Mouse (Mus musculus) MEL (cell line): ENCODE measurements around the gene Enkur. TPM values are rescaled to one million over a fixed set of nuclear protein-coding genes. Genes with fewer than 3 reads are reported as not detected.

ENCODE experiments used
- polyA plus RNA-seq, 2 experiments: library from polyadenylated mRNA; stranded (reverse) in 1 of 2; unstranded in 1 of 2; fragments of >175 nt in 1 of 2; fragments of >200 nt in 1 of 2; gene quantifications; 2 replicates each; pipeline versions ENCODE4 v1.2.1 to v1.2.4; 2012; ENCODE audit warnings: low replicate concordance in 2 of 2, low read depth in 1 of 2; ENCODE audit not compliant: insufficient read length in 2 of 2, insufficient read depth in 1 of 2, missing spikeins in 1 of 2
- total RNA-seq: library from RNA; depleted of rRNA; stranded (reverse); fragments of 300-350 nt; gene quantifications from 2 replicates; pipeline ENCODE4 v1.2.3, GENCODE M21; 2012; rRNA removed

The Enkur gene
- total and polyA plus RNA-seq, 3 experiments = not detected

Other genes starting within 250 kb of the Enkur start
- 12.4 and 12.8 TPM in 2 replicates for gene Arhgap21, start 236.5 kb downstream of the Enkur start, total RNA-seq
- 100 to 1,000 TPM in 1 of 2 experiments, 10 to 100 TPM in 1; 30.6 to 104 TPM for gene Arhgap21, start 236.5 kb downstream of the Enkur start, polyA plus RNA-seq
- gene Thnsl1, start 359 bp upstream of the Enkur start, total RNA-seq = 1.0 and 1.9 TPM in 2 replicates
- 1 to 10 TPM in 1 of 2 experiments, not detected in 1; 2.6 TPM for gene Thnsl1, start 359 bp upstream of the Enkur start, polyA plus RNA-seq
- gene Gpr158, start 162.2 kb upstream of the Enkur start, total RNA-seq = not detected in 2 replicates
- gene Gpr158, start 162.2 kb upstream of the Enkur start, polyA plus RNA-seq = not detected